Comparison of ENCODE assay signal across 12 mouse cellular contexts in the genomic region with DNA sequence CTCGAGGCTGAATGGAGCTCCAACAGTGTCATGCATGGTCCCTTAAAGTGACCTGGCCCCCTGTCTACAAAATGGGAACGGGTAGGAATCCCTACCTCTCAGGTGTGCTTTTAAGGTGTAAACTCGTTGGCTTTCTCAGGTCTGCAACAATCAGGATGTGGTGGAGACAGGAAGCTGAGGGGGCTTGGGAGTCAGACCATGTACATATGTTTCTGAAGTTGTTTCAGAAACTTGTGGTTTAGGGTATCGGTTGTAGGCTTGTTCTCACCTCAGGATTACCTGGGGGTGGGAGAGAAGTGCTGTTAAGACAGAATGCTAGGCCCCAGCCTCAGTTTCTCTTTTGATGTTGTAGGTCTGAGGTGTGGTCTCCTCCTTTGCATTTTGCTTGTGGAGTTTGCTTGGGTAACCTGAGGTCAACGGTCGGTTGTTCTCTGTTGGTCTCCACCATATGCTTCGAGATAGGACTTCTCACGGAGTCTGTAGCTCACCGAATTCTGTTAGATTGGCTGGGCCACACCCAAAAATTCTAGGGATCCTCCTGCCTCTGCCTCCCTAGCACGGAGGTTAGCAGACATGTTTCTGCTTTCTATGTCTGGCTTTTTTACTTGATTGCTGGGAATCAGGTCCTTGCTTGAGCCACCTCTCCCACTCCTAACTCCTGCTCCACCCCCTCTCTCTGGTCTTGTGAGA. TPM values are rescaled to one million over a fixed set of nuclear protein-coding genes. Genes with fewer than 3 reads are reported as not detected.
DNase-seq lines count a peak whose midpoint lies in the region; ATAC-seq and TF ChIP-seq lines count a peak whose summit lies in the region.
"Had no signal": no experiment of that assay in that cellular context is flagged by ENCODE, and none has a peak within 500 bp of the region (broad histone marks: within the 10 kb centered on the region; RNA-seq: fewer than 3 reads in every experiment).

No protein-coding gene starts in this region.

- no peak overlapping the region for H3K9ac ChIP-seq in heart, embryonic 11.5 days (ENCODE audit: low read depth, low read length)
- H3K9ac ChIP-seq in liver, postnatal 0 days (replicated peaks) = no peak overlapping the region
- H3K9ac ChIP-seq: neural tube, embryonic 12.5 days had no signal

- no peak for DNase-seq in heart, postnatal 10 days
- no peak for DNase-seq in spleen, adult 2 months (ENCODE audit: low read depth in 1 of 2, low spot score in 2 of 2)
- no peak for DNase-seq in spleen, postnatal 4 days (ENCODE audit: low spot score in 2 of 2)
- no peak for DNase-seq in liver, postnatal 0 days
- no peak for DNase-seq in ovary, adult 18-20 months (ENCODE audit: low spot score)
- DNase-seq in left cerebral cortex, postnatal 25 days (ENCODE audit: low spot score in 2 of 2) = no peak
- no peak for DNase-seq in spleen, adult 18-20 months
- DNase-seq: adrenal gland, postnatal 25 days; B cell, adult 2 months had no signal

- ATAC-seq in heart, embryonic 11.5 days (replicated peaks; ENCODE audit: insufficient number of reproducible peaks, low FRiP score, low TSS enrichment) = no peak
- peak; percentile 50 for ATAC-seq in liver, postnatal 0 days

- no peaks in the 10 kb centered on the region for H3K9me3 ChIP-seq in heart, embryonic 11.5 days (replicated peaks; ENCODE audit: control insufficient read depth, low read length)
- H3K9me3 ChIP-seq in liver, postnatal 0 days (ENCODE audit: low read length) = no peaks in the 10 kb centered on the region
- H3K9me3 ChIP-seq: neural tube, embryonic 12.5 days had no signal

- intact Hi-C loops in heart, postnatal 10 days (cut with DNase I) = loop anchor here (5.0 kb wide), 1 partner anchor 33 kb away; the partner anchor contains the start of gene Adam19
- intact Hi-C loops in left cerebral cortex, postnatal 25 days (cut with DNase I) = no loop called here

- H3K36me3 ChIP-seq in heart, embryonic 11.5 days (ENCODE audit: control insufficient read depth, insufficient read depth, low read length) = peaks cover 9% of the 10 kb centered on the region
- H3K36me3 ChIP-seq in spleen, adult 2 months (ENCODE audit: control insufficient read depth, insufficient read depth, low read length) = peaks cover 1% of the 10 kb centered on the region; the same call in 1 of the 2 replicates
- H3K36me3 ChIP-seq in liver, postnatal 0 days (replicated peaks; ENCODE audit: insufficient read depth, low read length) = no peaks in the 10 kb centered on the region

- peaks cover 58% of the 10 kb centered on the region for H3K4me1 ChIP-seq in heart, embryonic 11.5 days (ENCODE audit: control insufficient read depth, insufficient read depth, low read length)
- H3K4me1 ChIP-seq in spleen, adult 2 months (ENCODE audit: control insufficient read depth, insufficient read depth, insufficient read length) = peaks cover 21% of the 10 kb centered on the region
- H3K4me1 ChIP-seq in liver, postnatal 0 days (ENCODE audit: insufficient read depth) = peaks cover 40% of the 10 kb centered on the region

- no peak overlapping the region for H3K4me3 ChIP-seq in heart, embryonic 11.5 days (ENCODE audit: low read depth, low read length)
- H3K4me3 ChIP-seq in spleen, adult 2 months (ENCODE audit: extremely low read depth, insufficient read depth, insufficient read length) = no peak overlapping the region
- no peak overlapping the region for H3K4me3 ChIP-seq in liver, postnatal 0 days (ENCODE audit: low read depth, low read length)
- H3K4me3 ChIP-seq: neural tube, embryonic 12.5 days had no signal

- no peaks in the 10 kb centered on the region for H3K27me3 ChIP-seq in heart, embryonic 11.5 days (ENCODE audit: control insufficient read depth, insufficient read depth, low read length)
- no peaks in the 10 kb centered on the region for H3K27me3 ChIP-seq in spleen, adult 2 months (ENCODE audit: control insufficient read depth, insufficient read depth, low read length)
- H3K27me3 ChIP-seq in liver, postnatal 0 days (ENCODE audit: insufficient read depth, low read length) = no peaks in the 10 kb centered on the region
- H3K27me3 ChIP-seq: neural tube, embryonic 12.5 days had no signal

- TF ChIP-seq POLR2A in spleen, adult 2 months (IDR thresholded peaks at IDR 0.05; ENCODE audit: low read depth, low read length) = no peak

- no peak for TF ChIP-seq CTCF in spleen, adult 2 months (IDR thresholded peaks at IDR 0.05; ENCODE audit: extremely low read depth, insufficient read depth, insufficient read length, insufficient replicate concordance)
- no peak for TF ChIP-seq CTCF in liver, postnatal 0 days (IDR thresholded peaks at IDR 0.05; ENCODE audit: low read depth)

- 82% methylated on average over 10 of the region's 10 CpGs for WGBS in heart, embryonic 11.5 days (ENCODE audit: insufficient replicate concordance)
- whole genome bisulfite sequencing in spleen, adult 2 months = 55% methylated on average over 10 of the region's 10 CpGs
- 55% methylated on average over 10 of the region's 10 CpGs for WGBS in liver, postnatal 0 days (ENCODE audit: insufficient replicate concordance)

- TF ChIP-seq EP300 in liver, postnatal 0 days (IDR thresholded peaks at IDR 0.05; ENCODE audit: low read depth) = no peak

- no peak overlapping the region for H3K4me2 ChIP-seq in heart, embryonic 11.5 days
- no peak overlapping the region for H3K4me2 ChIP-seq in liver, postnatal 0 days (ENCODE audit: low read depth, low read length)
- H3K4me2 ChIP-seq: neural tube, embryonic 12.5 days had no signal

- peak overlapping the region; percentile 59 for H3K27ac ChIP-seq in heart, embryonic 11.5 days (ENCODE audit: low read depth, low read length)
- H3K27ac ChIP-seq in spleen, adult 2 months (ENCODE audit: insufficient read depth, low read length) = peak overlapping the region; percentile 79
- H3K27ac ChIP-seq in liver, postnatal 0 days (ENCODE audit: low read depth) = peak overlapping the region; percentile 60; the same call in 1 of the 2 replicates
- H3K27ac ChIP-seq: macrophage; neural tube, embryonic 12.5 days had no signal

RNA-seq across cellular contexts. Expression of gene Adam19, which starts 34.4 kb away (rescaled TPM):
- 24.4 and 31.7 TPM in 2 replicates for polyA plus RNA-seq in heart, embryonic 11.5 days (2014; fragmentation: Nextera tagmentation; extraction: Ambion mirVana)
- 100 to 1,000 TPM; 115 to 153 TPM for total RNA-seq in heart, postnatal 10 days (2021)
- polyA plus RNA-seq in spleen, adult 2 months (2012; rRNA removed) = 21.3 and 24.9 TPM in 2 replicates
- 1.0 and 1.1 TPM in 2 replicates for polyA plus RNA-seq in liver, postnatal 0 days (2015; fragmentation: Nextera tagmentation; extraction: Ambion mirVana)
- 10 to 100 TPM; 23.6 to 26.8 TPM for total RNA-seq in left cerebral cortex, postnatal 25 days (2021)

RNA-seq across cellular contexts. Expression of gene Gm12166, which starts 38.1 kb away (rescaled TPM):
- 2.4 and 9.0 TPM in 2 replicates for polyA plus RNA-seq in heart, embryonic 11.5 days (2014; fragmentation: Nextera tagmentation; extraction: Ambion mirVana)
- total RNA-seq in heart, postnatal 10 days (2021) = 1 to 10 TPM; 2.5 to 3.4 TPM
- polyA plus RNA-seq in spleen, adult 2 months (2012; rRNA removed) = 9.4 and 28.6 TPM in 2 replicates
- polyA plus RNA-seq in liver, postnatal 0 days (2015; fragmentation: Nextera tagmentation; extraction: Ambion mirVana) = 3.6 and 5.2 TPM in 2 replicates
- 1 to 10 TPM; 1.2 to 2.8 TPM for total RNA-seq in left cerebral cortex, postnatal 25 days (2021)

Comparison
In these comparisons a context has a peak if more than half of its experiments do, and no peak if none do; other contexts are left out.
1. RNA of gene Adam19, which starts 34.4 kb away (polyA plus RNA-seq): 24.4 to 31.7 TPM in heart, embryonic 11.5 days and 21.3 to 24.9 TPM in spleen, adult 2 months; 1.0 to 1.1 TPM in liver, postnatal 0 days; every median in the first group is over 10 times any median in the second.
2. Peak in every context shown above with its lines, with median percentiles within 50 percentile points of each other: H3K27ac ChIP-seq.